Mouse (Mus musculus): ENCODE data around the gene Gm16253.

The Gm16253 gene

GRCm38 (mm10) chr3:96576690-96577541 lies at the start of gene Gm16253:
Gene Gm16253, plus strand, starts transcription at chr3:96576984.
- peak; percentile 73 to 74 for DNase-seq (ENCODE audit: low read depth in 1 of 2, low spot score in 2 of 2)

GRCm38 (mm10) chr3:96528506-96528905 lies 48.3 kb upstream of the Gm16253 start:
- DNase-seq (ENCODE audit: low read depth in 1 of 2, low spot score in 2 of 2): no peak

DNA sequence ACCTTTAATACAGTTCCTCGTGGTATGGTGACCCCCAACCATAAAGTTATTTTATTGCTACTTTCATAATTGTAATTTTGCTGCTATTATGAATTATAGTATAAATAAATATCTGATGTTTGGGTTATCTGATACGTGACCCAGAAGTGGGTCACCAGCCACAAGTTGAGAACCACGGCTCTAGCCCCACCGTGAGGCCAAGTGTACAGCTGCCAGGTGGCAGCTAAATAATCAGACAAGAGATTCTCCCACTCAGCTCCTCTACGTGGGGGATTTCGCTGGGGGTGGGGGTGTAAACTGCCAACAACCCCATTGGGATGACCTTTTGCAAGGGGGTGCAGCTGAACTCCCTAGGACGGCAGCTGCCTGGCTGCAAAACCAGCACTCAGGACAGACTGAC lies 44.7 kb upstream of the Gm16253 start:
- DNase-seq (ENCODE audit: low read depth in 1 of 2, low spot score in 2 of 2): no peak

DNA sequence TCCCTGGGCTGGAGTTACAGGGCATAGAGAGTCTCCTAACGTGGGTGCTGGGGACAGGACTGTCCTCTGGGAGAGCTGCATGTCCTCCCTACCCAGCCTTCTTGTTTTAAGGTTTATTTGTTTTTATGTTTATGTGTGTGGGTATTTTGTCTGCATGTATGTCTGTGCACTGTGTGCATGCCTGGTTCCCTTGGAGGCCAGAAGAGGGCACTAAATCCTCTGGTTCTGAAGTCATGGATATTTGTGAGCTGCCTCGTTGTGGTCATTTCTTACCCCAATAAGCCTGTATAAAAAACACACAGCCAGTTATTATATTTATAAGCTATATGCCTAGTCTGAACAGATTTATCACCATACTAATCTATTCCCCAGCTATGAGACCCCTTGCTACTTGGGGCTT lies 42.5 kb upstream of the Gm16253 start:
- no peak for DNase-seq (ENCODE audit: low read depth in 1 of 2, low spot score in 2 of 2)

DNA sequence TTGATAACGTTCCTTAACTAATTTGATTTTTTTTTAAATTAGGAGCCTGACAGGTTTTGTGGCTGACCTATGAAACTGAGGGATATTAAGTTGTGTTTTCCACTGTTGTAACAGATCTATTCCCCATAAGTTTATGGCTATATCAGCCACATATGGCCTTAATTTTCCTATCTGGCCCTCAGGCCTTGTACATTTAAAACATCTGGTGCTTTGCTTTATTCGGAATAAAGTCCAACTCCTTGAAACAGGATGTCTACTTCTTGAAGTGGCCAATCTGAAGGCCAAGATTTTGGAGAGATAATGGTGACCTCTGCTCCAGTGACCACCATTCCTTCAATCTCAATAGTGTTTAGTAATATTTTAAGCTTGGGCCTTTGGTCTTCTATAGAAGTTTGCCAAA lies 37.5 kb upstream of the Gm16253 start:
- DNase-seq (ENCODE audit: low read depth in 1 of 2, low spot score in 2 of 2): no peak

DNA sequence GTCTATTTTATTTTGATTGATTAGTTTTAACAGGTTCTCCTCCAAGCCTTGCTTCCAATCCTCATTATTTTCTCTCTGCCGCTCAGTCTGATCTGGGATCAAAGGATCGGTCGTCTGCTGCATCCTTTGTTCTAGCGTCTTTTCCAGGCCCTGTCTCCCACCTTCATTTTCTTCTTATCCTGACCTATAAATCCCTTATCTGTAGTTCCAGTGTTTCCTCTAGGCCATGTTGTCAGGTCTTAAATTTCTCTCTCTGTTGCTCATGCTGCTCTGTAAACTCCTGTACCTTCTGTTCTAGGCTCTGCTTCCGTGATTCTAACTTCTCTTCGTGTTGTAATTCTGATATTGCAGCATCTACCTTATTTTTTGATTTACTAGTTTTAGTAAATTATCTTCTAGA lies 36.0 kb upstream of the Gm16253 start:
- no peak for DNase-seq (ENCODE audit: low read depth in 1 of 2, low spot score in 2 of 2)

GRCm38 (mm10) chr3:96541328-96542078 lies 35.3 kb upstream of the Gm16253 start:
- DNase-seq (ENCODE audit: low read depth in 1 of 2, low spot score in 2 of 2): no peak

GRCm38 (mm10) chr3:96542554-96542953 lies 34.2 kb upstream of the Gm16253 start:
- no peak for DNase-seq (ENCODE audit: low read depth in 1 of 2, low spot score in 2 of 2)

DNA sequence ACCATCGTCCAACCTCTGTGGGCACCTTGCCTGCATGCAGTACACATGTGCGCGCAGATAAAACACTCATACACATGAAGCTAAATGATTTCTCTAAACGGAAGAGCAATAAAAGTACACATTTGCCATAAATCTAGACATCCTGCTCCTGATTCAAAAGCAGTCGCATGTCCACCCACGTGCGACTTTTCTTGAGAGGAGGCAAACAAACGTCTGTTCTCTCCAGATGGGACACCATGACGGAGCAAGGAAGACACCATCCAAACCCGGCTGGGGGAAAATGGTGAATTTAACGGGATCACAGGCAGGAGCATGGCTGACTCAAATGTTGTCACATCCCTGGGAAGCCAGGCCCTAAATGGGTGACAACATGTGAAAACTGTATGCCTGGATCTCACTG lies 33.4 kb upstream of the Gm16253 start:
- no peak for DNase-seq (ENCODE audit: low read depth in 1 of 2, low spot score in 2 of 2)

DNA sequence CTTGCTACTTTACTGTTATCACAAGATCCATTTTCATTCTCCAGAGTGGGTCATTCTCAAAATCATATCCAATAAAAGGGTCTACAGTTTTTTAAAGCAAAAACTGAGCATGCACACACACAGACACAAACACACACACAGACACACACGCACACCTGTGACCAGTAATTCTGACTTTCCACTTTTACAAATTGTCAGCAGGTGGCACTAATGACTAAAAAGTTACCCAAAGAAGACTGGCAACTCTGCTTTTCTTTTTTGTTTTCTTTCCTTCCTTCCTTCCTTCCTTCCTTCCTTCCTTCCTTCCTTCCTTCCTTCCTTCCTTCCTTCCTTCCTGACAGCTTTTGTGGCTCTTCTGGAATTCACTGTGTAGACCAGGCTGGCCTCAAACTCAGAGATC lies 31.2 kb upstream of the Gm16253 start:
- no peak for DNase-seq (ENCODE audit: low read depth in 1 of 2, low spot score in 2 of 2)

DNA sequence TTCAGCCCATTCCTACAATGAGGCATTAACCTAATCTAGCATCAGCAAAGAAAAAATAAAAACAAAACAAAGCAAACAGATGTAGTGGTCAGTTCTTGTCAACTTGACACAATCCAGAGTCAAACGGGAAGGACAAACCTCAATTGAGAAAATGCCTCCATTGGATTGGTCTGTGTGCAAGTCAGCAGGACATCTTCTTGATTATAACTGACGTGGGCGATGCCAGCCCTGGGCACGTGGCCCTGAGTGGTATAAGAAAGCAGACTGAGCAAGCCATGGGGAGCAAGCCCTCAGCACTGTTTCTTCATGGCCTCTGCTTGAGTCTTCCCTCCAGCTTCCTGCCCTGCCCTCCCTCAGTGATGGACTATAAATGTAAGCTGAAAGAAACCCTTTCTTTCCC lies 29.9 kb upstream of the Gm16253 start:
- DNase-seq (ENCODE audit: low read depth in 1 of 2, low spot score in 2 of 2): no peak

DNA sequence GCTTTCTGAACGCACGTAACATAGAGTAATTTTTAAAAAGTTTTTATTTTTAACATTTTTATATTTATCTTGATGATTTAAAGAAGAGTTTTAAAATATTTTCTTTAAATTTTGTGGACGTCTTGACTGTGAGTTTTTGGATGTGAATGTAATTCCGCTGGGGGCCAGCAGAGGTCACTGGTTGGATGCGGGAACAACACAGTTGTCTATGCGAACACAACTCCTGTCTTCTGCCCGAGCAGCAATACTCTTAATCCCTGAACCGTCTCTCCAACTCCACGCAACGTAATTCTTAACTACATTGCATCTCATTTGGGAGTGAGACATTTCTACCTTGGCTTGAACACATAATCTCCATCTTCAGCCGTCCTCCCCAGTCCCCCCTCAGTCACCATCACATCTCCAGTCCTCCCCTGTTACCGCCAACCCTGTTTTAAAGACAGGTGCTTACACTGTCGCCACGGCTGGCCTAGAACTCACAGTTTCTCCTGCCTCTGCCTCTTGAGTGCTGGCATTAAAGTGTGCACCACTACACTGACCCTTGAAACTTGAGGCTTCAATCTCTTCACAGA lies 29.3 kb upstream of the Gm16253 start:
- DNase-seq (ENCODE audit: low read depth in 1 of 2, low spot score in 2 of 2): peak in 1 of 2 experiments; percentile 62

DNA sequence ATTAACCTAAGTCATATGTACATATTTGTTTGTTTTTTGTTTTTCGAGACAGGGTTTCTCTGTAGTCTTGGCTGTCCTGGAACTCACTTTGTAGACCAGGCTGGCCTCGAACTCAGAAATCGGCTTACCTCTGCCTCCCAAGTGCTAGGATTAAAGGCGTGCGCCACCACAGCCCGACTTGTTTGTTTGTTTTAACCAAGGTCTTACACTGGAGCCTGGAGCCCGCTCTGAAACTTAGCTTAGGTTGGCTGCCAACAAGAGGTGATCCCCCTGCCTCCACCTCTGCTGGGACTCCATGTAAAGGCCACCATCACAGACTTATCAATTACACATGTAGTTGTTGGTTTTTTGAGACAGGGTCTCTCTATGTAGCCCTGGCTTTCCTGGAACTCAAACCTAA lies 28.0 kb upstream of the Gm16253 start:
- DNase-seq (ENCODE audit: low read depth in 1 of 2, low spot score in 2 of 2): no peak

DNA sequence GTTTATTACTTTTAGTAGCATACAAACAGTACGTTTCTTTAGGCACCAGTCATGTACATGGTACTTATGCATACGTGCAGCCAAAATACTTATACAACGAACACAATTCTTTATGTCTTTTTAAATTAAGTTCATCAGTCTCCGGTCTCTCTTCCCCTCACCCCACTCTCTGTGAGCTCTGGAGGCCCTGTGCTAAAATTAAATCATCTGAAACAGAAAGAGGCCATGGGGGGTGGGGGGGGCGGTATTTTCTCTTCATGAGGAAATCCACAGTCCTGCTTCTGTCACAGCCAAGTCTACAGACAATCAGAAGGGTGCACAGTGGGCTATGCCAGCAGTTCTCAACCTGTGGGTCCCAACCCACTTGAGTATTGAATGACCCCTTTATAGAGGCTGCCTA lies 27.4 kb upstream of the Gm16253 start:
- no peak for DNase-seq (ENCODE audit: low read depth in 1 of 2, low spot score in 2 of 2)

DNA sequence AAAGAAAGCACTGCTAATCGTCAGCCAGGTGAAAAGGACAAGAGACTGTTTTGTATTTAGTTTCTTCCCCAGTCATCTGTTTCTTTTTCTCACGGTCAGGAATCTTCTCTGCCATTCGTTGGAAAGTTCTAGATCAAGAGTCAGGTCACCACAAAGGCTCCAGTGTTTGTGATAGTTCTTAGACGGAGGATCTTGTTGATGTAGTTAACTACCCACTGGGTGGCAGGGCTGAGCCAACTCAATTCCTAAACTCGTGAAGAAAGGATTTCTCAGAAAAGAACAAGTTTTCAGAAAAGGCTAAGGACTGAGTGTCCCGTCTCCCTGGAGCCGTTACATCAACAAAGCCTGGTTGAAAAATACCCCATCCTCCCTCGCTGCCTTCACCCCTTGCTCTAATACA lies 25.6 kb upstream of the Gm16253 start:
- DNase-seq (ENCODE audit: low read depth in 1 of 2, low spot score in 2 of 2): no peak

GRCm38 (mm10) chr3:96551890-96552289 lies 24.9 kb upstream of the Gm16253 start:
- DNase-seq (ENCODE audit: low read depth in 1 of 2, low spot score in 2 of 2): no peak

DNA sequence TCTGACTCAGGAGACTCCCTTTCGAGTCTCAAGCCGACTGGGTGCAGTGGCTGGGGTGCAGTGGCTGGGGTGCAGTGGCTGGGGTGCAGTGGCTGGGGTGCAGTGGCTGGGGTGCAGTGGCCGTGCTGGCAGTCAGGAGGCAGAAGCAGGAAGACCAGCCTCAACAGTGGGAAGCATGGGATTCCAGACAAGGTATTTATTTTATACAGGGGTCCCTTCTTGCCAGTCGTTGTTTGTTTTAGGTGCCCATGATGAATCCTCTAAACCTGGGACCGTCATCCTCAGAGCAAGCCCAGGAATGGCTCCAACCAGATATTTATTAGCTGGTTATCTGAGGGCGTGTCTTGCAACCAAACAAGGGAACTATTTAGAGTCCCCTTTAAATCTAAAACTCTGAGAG lies 23.2 kb upstream of the Gm16253 start:
- no peak for DNase-seq (ENCODE audit: low read depth in 1 of 2, low spot score in 2 of 2)

DNA sequence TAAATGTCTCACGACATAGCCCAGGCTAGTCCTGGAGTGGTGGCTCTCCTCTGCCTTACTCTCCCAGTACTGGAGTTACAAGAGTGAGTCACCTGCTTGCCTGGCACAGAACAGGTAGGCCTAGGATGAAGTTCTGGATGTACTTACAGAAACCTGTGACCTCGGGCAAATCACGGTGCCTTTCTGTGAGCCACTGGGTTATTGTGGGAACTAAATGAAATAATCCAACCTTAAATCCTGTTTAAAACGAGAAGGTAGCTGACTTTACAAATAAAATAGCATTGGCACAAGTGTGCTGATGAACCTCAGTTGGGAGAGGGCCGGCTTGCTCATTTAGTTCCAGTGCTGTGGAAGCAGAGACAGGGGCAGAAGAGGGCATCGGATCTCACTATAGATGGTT lies 22.5 kb upstream of the Gm16253 start:
- no peak for DNase-seq (ENCODE audit: low read depth in 1 of 2, low spot score in 2 of 2)

- DNase-seq (ENCODE audit: low read depth in 1 of 2, low spot score in 2 of 2): no peak
Observed at GRCm38 (mm10) chr3:96555041-96555596, 21.7 kb upstream of the Gm16253 start.

GRCm38 (mm10) chr3:96555999-96556614 lies 20.7 kb upstream of the Gm16253 start:
- DNase-seq (ENCODE audit: low read depth in 1 of 2, low spot score in 2 of 2): no peak
